Mouse (Mus musculus) kidney, postnatal 0 days (tissue): Measurements from ENCODE around the gene Kyat1. TPM values are rescaled to one million over a fixed set of nuclear protein-coding genes. Genes with fewer than 3 reads are reported as not detected.

Experiments used
- ATAC-seq: fragments of 200-750 bp; cut with Nextera tagmentation; replicated peaks from 2 replicates; pipeline ENCODE4 v1.8.0; 2017; ENCODE audit warnings: low read depth, moderate number of reproducible peaks, moderate TSS enrichment, moderate library complexity; ENCODE audit not compliant: low FRiP score
- DNase-seq: peaks from one replicate; pipeline ENCODE4 v3.0.0-alpha.2; 2016; ENCODE audit warnings: low spot score
- H3K27ac ChIP-seq: fragments of 300-500 bp; sonication (generic); 2 replicates; pipeline ENCODE4 v1.5.1; 2014; ENCODE audit warnings: mild to moderate bottlenecking
- H3K27me3 ChIP-seq: fragments of 300-500 bp; sonication (generic); 2 replicates; pipeline ENCODE4 v1.6.1; 2014; ENCODE audit warnings: low read length, mixed read lengths; ENCODE audit not compliant: insufficient read depth
- H3K36me3 ChIP-seq: fragments of 300-500 bp; sonication (generic); 2 replicates; pipeline ENCODE4 v1.6.1; 2014; ENCODE audit warnings: low read length, mixed read lengths; ENCODE audit not compliant: insufficient read depth
- H3K4me1 ChIP-seq: fragments of 300-500 bp; sonication (generic); replicated peaks from 2 replicates; pipeline ENCODE4 v1.6.1; 2014; ENCODE audit warnings: antibody characterized with exemption, low read length, mixed read lengths; ENCODE audit not compliant: insufficient read depth
- H3K4me2 ChIP-seq: fragments of 300-500 bp; sonication (generic); 2 replicates; pipeline ENCODE4 v1.6.1; 2014; ENCODE audit warnings: mild to moderate bottlenecking, low read length, moderate library complexity, mixed read lengths
- H3K4me3 ChIP-seq: fragments of 300-500 bp; sonication (generic); replicated peaks from 2 replicates; pipeline ENCODE4 v1.5.1; 2014; ENCODE audit warnings: low read depth, low read length
- H3K9ac ChIP-seq: fragments of 300-500 bp; sonication (generic); 2 replicates; pipeline ENCODE4 v1.6.1; 2014; ENCODE audit warnings: low read depth, low read length
- H3K9me3 ChIP-seq: fragments of 300-500 bp; sonication (generic); replicated peaks from 2 replicates; pipeline ENCODE4 v1.6.1; 2016; ENCODE audit warnings: low read length, inconsistent platforms, mixed read lengths
- CTCF ChIP-seq: IDR thresholded peaks from 2 replicates; pipeline ENCODE4 v1.5.1; 2016; ENCODE audit warnings: antibody characterized with exemption, low read depth, mild to moderate bottlenecking, moderate library complexity
- WGBS: fragments of 180-500 bp; shearing (Covaris S2); extraction: QIAGEN DNeasy Blood & Tissue Kit; methylation state at CpG from one replicate; pipeline ENCODE4 v1.1.7; 2014; 5-methylcytosine and 5-hydroxymethylcytosine counted together
- polyA plus RNA-seq: library from polyadenylated mRNA; unstranded; fragments of >200 nt; fragmentation: Nextera tagmentation; extraction: Ambion mirVana; gene quantifications from 2 replicates; pipeline ENCODE4 v1.2.1, GENCODE M21; 2015

Gene Kyat1
- polyA plus RNA-seq, 1 experiment from 2014 or later, result 22.9 TPM

DNA sequence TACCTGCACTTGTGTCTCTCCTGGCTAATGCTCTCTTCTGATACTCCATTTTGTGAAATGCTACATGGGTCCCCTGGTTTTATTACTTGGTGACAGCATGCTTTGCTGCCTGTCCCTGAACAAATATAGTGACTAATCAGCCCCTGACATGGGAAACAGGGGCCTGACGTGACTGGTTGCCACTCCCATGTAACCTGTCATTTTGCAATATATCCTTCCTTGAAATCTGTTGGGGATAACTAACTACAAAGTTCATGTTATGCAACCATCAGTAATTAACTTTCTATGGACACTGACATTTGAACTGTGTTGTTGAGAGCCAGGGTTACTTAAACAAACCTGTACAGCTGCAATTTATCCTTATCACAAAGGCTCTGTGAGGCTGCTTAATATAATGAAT lies 5.7 kb downstream of the Kyat1 start:
- H3K36me3 ChIP-seq, result no peaks in the 10 kb centered on the region
- no peaks in the 10 kb centered on the region for H3K9me3 ChIP-seq
- H3K27ac ChIP-seq, result peak overlapping the region; percentile 31; the same call in 1 of the 2 replicates
- 32% methylated on average over 1 of the region's 1 CpGs for WGBS
- H3K4me2 ChIP-seq, result no peak overlapping the region
- no peaks in the 10 kb centered on the region for H3K27me3 ChIP-seq
- peaks cover 6% of the 10 kb centered on the region; the same call in 1 of the 2 replicates for H3K4me1 ChIP-seq
- H3K4me3 ChIP-seq, result no peak overlapping the region
- no peak for TF ChIP-seq CTCF
- no peak for DNase-seq
- 0 out of 2 replicates have a peak, but pooled peaks have one; percentile 15 for ATAC-seq
- H3K9ac ChIP-seq, result no peak overlapping the region

DNA sequence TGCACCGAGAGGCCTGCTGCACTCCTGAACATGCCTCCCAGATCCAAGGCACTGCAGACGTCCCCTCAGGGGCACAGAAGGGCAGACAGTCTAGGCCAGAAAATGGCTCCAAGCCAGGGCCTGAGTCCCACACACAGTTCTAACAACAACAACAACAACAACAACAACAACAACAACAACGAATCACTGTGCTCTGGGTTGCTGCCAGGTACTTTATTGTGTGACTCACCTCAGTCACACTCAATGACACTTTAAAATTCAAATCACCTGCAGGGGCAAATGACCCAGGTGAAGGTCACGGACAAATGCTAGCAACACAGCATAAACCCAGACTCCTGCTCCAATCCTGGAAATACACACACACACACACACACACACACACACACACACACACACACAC lies 7.6 kb downstream of the Kyat1 start:
- no peak for TF ChIP-seq CTCF
- no peak overlapping the region for H3K9ac ChIP-seq
- DNase-seq, result no peak

DNA sequence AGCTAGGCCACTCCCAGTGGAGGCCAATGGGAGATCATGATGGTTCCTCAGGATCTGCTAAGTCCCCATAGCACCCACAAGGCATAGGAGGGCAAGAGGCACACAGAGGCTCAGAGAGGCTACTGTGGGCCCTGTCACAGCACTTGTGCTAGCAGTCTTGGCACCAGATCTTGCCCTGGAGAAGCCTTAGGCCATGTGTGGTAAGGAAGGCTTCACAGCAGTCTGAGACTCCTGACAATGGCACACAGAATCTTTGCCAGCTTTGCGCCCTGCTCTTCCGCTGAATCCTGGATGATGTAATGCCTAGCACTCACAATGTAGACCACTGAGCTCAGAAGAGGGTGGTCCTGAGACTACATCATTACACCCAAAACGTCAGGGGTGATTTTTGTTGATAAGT lies 11.0 kb downstream of the Kyat1 start:
- Histone ChIP-seq H3K9me3 (no peaks in the 10 kb centered on the region), H3K4me1 (no peaks in the 10 kb centered on the region), H3K9ac (no peak overlapping the region), H3K27me3 (no peaks in the 10 kb centered on the region), H3K4me2 (no peak overlapping the region), H3K27ac (no peak overlapping the region), H3K4me3 (no peak overlapping the region), H3K36me3 (no peaks in the 10 kb centered on the region)
- TF ChIP-seq CTCF, result no peak
- no peak for DNase-seq
- no peak for ATAC-seq
- WGBS, result 92% methylated on average over 3 of the region's 3 CpGs

More for the DNA sequence above, 7.6 kb downstream of the Kyat1 start:
- H3K27me3 ChIP-seq, result no peaks in the 10 kb centered on the region
- no peaks in the 10 kb centered on the region for H3K4me1 ChIP-seq
- peak overlapping the region; percentile 62 for H3K27ac ChIP-seq
- no peaks in the 10 kb centered on the region for H3K36me3 ChIP-seq
- H3K4me3 ChIP-seq, result no peak overlapping the region
- 70% methylated on average over 4 of the region's 4 CpGs for WGBS
- no peak overlapping the region for H3K4me2 ChIP-seq
- peak; percentile 22; the same call in 1 of the 2 replicates for ATAC-seq
- H3K9me3 ChIP-seq, result no peaks in the 10 kb centered on the region

DNA sequence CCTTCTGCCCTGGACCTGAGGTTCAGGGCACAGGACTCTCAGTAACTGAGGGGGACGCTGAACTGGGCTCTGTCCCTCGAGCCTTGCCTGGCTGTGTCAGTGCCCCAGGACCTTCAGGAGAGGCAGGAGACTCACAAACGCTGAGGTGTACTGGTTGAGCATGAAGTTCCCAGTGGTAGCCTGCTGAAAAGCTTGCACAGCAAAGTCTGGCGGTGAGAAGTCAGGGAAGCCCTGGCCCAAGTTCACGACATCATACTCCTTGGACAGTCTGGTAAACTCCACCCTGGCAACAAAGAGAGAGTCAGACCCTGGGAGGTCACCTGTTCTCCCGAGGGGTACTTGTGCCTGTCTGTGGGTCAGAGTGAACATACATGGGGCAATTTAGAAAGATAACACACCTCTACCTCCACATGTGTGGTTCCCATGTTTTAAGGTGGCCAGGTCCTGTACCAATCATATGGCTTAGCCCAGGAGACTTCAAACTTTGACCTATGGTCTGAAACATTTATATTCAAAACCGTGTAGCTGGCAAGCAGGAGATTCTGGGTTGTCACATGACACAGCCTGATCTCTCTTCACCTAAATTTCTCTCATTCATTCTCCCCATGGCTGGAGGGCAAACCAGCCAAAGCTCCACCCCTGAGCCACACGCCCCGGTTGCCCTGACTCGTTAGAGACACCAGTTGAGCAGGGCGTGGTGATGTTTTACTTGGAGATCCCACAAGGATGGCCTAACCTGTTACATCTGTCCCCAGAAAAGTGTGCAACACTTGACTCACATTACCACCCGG lies 13.7 kb downstream of the Kyat1 start:
- Histone ChIP-seq H3K9me3 (no peaks in the 10 kb centered on the region), H3K27me3 (no peaks in the 10 kb centered on the region), H3K4me2 (no peak overlapping the region), H3K4me1 (no peaks in the 10 kb centered on the region), H3K4me3 (no peak overlapping the region), H3K9ac (no peak overlapping the region), H3K36me3 (no peaks in the 10 kb centered on the region), H3K27ac (no peak overlapping the region)
- no peak for TF ChIP-seq CTCF
- WGBS, result 84% methylated on average over 12 of the region's 12 CpGs
- no peak; the same call in 1 of the 2 replicates for ATAC-seq
- DNase-seq, result no peak

DNA sequence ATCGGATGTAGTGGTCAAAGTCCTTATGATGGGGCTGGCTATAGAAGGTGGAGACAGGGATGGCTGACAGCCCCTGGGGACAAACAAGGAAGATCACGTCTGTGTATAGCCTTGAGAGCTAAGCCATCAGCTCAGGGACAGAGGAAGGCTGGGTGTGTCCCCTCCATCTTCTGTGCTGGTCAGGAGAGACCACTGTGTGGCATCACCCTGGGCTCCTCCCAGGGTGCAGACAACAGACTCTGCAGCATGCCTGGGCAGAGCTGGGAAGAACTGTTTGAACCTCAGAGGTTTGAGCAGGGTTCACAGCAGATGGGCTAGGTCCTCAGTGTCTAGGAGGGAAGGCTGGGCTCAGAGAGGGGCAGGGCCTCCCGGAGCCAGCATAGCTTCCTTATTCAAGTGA lies 20.0 kb downstream of the Kyat1 start:
- no peak overlapping the region for H3K4me2 ChIP-seq
- WGBS, result 77% methylated on average over 3 of the region's 3 CpGs
- H3K4me3 ChIP-seq, result no peak overlapping the region
- no peaks in the 10 kb centered on the region for H3K27me3 ChIP-seq
- no peak for DNase-seq
- no peaks in the 10 kb centered on the region for H3K4me1 ChIP-seq
- no peak for TF ChIP-seq CTCF
- H3K27ac ChIP-seq, result no peak overlapping the region
- ATAC-seq, result no peak
- H3K36me3 ChIP-seq, result no peaks in the 10 kb centered on the region
- no peaks in the 10 kb centered on the region for H3K9me3 ChIP-seq
- no peak overlapping the region for H3K9ac ChIP-seq

DNA sequence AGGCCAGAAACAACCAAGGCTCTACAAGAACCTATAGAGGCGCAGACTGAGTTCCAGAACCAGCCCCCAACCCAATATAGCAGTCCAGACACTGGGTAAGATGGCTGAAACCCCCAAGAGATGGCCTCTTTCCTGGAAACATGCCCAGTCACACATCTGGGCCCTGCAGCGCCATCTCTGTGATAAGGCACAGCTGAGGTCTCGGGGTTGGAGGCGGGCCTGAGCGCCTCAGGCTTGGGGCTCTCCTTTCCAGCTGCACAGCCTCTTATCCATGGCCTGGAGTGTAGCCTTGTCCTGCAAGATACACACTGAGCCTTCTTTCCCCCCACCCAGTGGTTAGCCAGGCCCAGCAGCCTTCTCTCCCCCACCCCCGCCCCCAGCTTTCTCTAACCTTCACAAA lies 20.4 kb downstream of the Kyat1 start:
- H3K4me2 ChIP-seq, result no peak overlapping the region
- WGBS, result 93% methylated on average over 6 of the region's 6 CpGs
- TF ChIP-seq CTCF, result no peak
- H3K4me3 ChIP-seq, result no peak overlapping the region
- H3K4me1 ChIP-seq, result no peaks in the 10 kb centered on the region
- H3K36me3 ChIP-seq, result no peaks in the 10 kb centered on the region
- no peaks in the 10 kb centered on the region for H3K27me3 ChIP-seq
- no peak overlapping the region for H3K9ac ChIP-seq
- no peak overlapping the region for H3K27ac ChIP-seq
- ATAC-seq (no peak; the same call in 1 of the 2 replicates), DNase-seq (no peak)
- no peaks in the 10 kb centered on the region for H3K9me3 ChIP-seq
